In genomic region chr6:39055831-39056261, GRCm38 (mm10) we compare ENCODE assay signal across 13 mouse cellular contexts.
DNase-seq lines count a peak whose midpoint lies in the region; ATAC-seq and TF ChIP-seq lines count a peak whose summit lies in the region.
"Had no signal": no experiment of that assay in that cellular context is flagged by ENCODE, and none has a peak within 500 bp of the region (broad histone marks: within the 10 kb centered on the region; RNA-seq: fewer than 3 reads in every experiment).

No protein-coding gene starts in this region.

- no peak for TF ChIP-seq CTCF in bone marrow macrophage, adult 2 months (IDR thresholded peaks at IDR 0.05; ENCODE audit: low read depth, low read length)

- no peak for ATAC-seq in hindbrain, embryonic 16.5 days
- ATAC-seq in hindbrain, embryonic 12.5 days (ENCODE audit: low FRiP score), result no peak
- ATAC-seq in heart, embryonic 12.5 days (ENCODE audit: insufficient number of reproducible peaks, low FRiP score), result no peak
- ATAC-seq in neural tube, embryonic 15.5 days (ENCODE audit: low FRiP score), result no peak
- no peak for ATAC-seq in forebrain, embryonic 14.5 days
- ATAC-seq: forebrain, embryonic 13.5 days had no signal

- no peak overlapping the region for H3K27ac ChIP-seq in hindbrain, embryonic 16.5 days (ENCODE audit: low read depth, low read length)
- no peak overlapping the region for H3K27ac ChIP-seq in hindbrain, embryonic 12.5 days
- H3K27ac ChIP-seq in bone marrow macrophage, adult 2 months (ENCODE audit: insufficient read depth, low read depth, low read length), result peak overlapping the region; percentile 26; the same call in 1 of the 2 replicates
- no peak overlapping the region for H3K27ac ChIP-seq in heart, embryonic 12.5 days (ENCODE audit: poor library complexity, severe bottlenecking)
- peak overlapping the region; percentile 83 for H3K27ac ChIP-seq in neural tube, embryonic 15.5 days (replicated peaks)
- no peak overlapping the region for H3K27ac ChIP-seq in forebrain, embryonic 14.5 days (ENCODE audit: low read depth, low read length)
- H3K27ac ChIP-seq: forebrain, embryonic 13.5 days had no signal

- H3K4me3 ChIP-seq in hindbrain, embryonic 16.5 days (ENCODE audit: low read length), result no peak overlapping the region
- no peak overlapping the region for H3K4me3 ChIP-seq in hindbrain, embryonic 12.5 days
- peak overlapping the region; percentile 38 for H3K4me3 ChIP-seq in bone marrow macrophage, adult 2 months (ENCODE audit: insufficient read depth, low read length)
- H3K4me3 ChIP-seq in heart, embryonic 12.5 days, result no peak overlapping the region
- no peak overlapping the region for H3K4me3 ChIP-seq in neural tube, embryonic 15.5 days (replicated peaks)
- H3K4me3 ChIP-seq in forebrain, embryonic 14.5 days (ENCODE audit: low read depth, low read length), result no peak overlapping the region
- H3K4me3 ChIP-seq: forebrain, embryonic 13.5 days had no signal

- H3K4me1 ChIP-seq in hindbrain, embryonic 16.5 days (ENCODE audit: control insufficient read depth, insufficient read depth, low read depth, low read length), result peaks cover 8% of the 10 kb centered on the region
- H3K4me1 ChIP-seq in hindbrain, embryonic 12.5 days, result peaks cover 18% of the 10 kb centered on the region
- peaks cover 17% of the 10 kb centered on the region for H3K4me1 ChIP-seq in bone marrow macrophage, adult 2 months (ENCODE audit: control insufficient read depth, insufficient read depth, low read length)
- peaks cover 28% of the 10 kb centered on the region for H3K4me1 ChIP-seq in heart, embryonic 12.5 days (replicated peaks)
- H3K4me1 ChIP-seq in neural tube, embryonic 15.5 days, result peaks cover 38% of the 10 kb centered on the region
- peaks cover 6% of the 10 kb centered on the region; the same call in 1 of the 2 replicates for H3K4me1 ChIP-seq in forebrain, embryonic 14.5 days (ENCODE audit: control insufficient read depth, insufficient read depth, low read length)

- H3K9me3 ChIP-seq in hindbrain, embryonic 16.5 days (ENCODE audit: control insufficient read depth, low read length), result no peaks in the 10 kb centered on the region
- no peaks in the 10 kb centered on the region for H3K9me3 ChIP-seq in hindbrain, embryonic 12.5 days (replicated peaks)
- no peaks in the 10 kb centered on the region for H3K9me3 ChIP-seq in heart, embryonic 12.5 days (replicated peaks)
- H3K9me3 ChIP-seq in neural tube, embryonic 15.5 days (replicated peaks), result no peaks in the 10 kb centered on the region
- no peaks in the 10 kb centered on the region for H3K9me3 ChIP-seq in forebrain, embryonic 14.5 days (replicated peaks; ENCODE audit: control insufficient read depth, low read length)
- H3K9me3 ChIP-seq: forebrain, embryonic 13.5 days had no signal

- H3K4me2 ChIP-seq in hindbrain, embryonic 16.5 days (ENCODE audit: low read length), result no peak overlapping the region
- no peak overlapping the region for H3K4me2 ChIP-seq in hindbrain, embryonic 12.5 days (replicated peaks)
- H3K4me2 ChIP-seq in heart, embryonic 12.5 days, result 0 out of 2 replicates have a peak overlapping the region, but pooled peaks have one; percentile 1
- H3K4me2 ChIP-seq in neural tube, embryonic 15.5 days, result no peak overlapping the region
- H3K4me2 ChIP-seq in forebrain, embryonic 14.5 days (ENCODE audit: low read length), result no peak overlapping the region
- H3K4me2 ChIP-seq: forebrain, embryonic 13.5 days had no signal

- no peak for DNase-seq in ovary, postnatal 14 days (ENCODE audit: low spot score)
- no peak for DNase-seq in embryo, embryonic 10.5 days (ENCODE audit: low spot score)
- DNase-seq in forebrain, embryonic 14.5 days (ENCODE audit: low spot score), result no peak
- DNase-seq: adrenal gland, postnatal 14 days; kidney, adult 11 months; lung, adult 18-20 months; right cerebral cortex, postnatal 4 days had no signal

- H3K36me3 ChIP-seq in hindbrain, embryonic 16.5 days (ENCODE audit: control insufficient read depth, insufficient read depth, low read length), result no peaks in the 10 kb centered on the region
- H3K36me3 ChIP-seq in hindbrain, embryonic 12.5 days, result no peaks in the 10 kb centered on the region
- no peaks in the 10 kb centered on the region for H3K36me3 ChIP-seq in heart, embryonic 12.5 days
- H3K36me3 ChIP-seq in neural tube, embryonic 15.5 days, result no peaks in the 10 kb centered on the region
- H3K36me3 ChIP-seq in forebrain, embryonic 14.5 days (ENCODE audit: control insufficient read depth, insufficient read depth, low read length), result no peaks in the 10 kb centered on the region

- WGBS in hindbrain, embryonic 16.5 days, result 48% methylated on average over 7 of the region's 7 CpGs
- WGBS in hindbrain, embryonic 12.5 days, result 66% methylated on average over 7 of the region's 7 CpGs
- WGBS in heart, embryonic 12.5 days, result 54% methylated on average over 7 of the region's 7 CpGs
- WGBS in neural tube, embryonic 15.5 days, result 37% methylated on average over 7 of the region's 7 CpGs
- 41% methylated on average over 7 of the region's 7 CpGs for WGBS in forebrain, embryonic 14.5 days

- no peak for TF ChIP-seq POLR2A in bone marrow macrophage, adult 2 months (IDR thresholded peaks at IDR 0.05; ENCODE audit: borderline replicate concordance, low read depth, low read length)

- no peaks in the 10 kb centered on the region for H3K27me3 ChIP-seq in hindbrain, embryonic 16.5 days (replicated peaks; ENCODE audit: control insufficient read depth, insufficient read depth, low read length)
- H3K27me3 ChIP-seq in hindbrain, embryonic 12.5 days, result no peaks in the 10 kb centered on the region
- H3K27me3 ChIP-seq in heart, embryonic 12.5 days (replicated peaks), result no peaks in the 10 kb centered on the region
- no peaks in the 10 kb centered on the region for H3K27me3 ChIP-seq in neural tube, embryonic 15.5 days (replicated peaks)
- no peaks in the 10 kb centered on the region for H3K27me3 ChIP-seq in forebrain, embryonic 14.5 days (replicated peaks; ENCODE audit: control insufficient read depth, insufficient read depth, low read length)
- H3K27me3 ChIP-seq: forebrain, embryonic 13.5 days had no signal

- 0 out of 2 replicates have a peak overlapping the region, but pooled peaks have one; percentile 13 for H3K9ac ChIP-seq in hindbrain, embryonic 16.5 days (ENCODE audit: low read depth, low read length)
- H3K9ac ChIP-seq in hindbrain, embryonic 12.5 days, result no peak overlapping the region
- H3K9ac ChIP-seq in heart, embryonic 12.5 days, result no peak overlapping the region
- H3K9ac ChIP-seq in neural tube, embryonic 15.5 days (replicated peaks), result no peak overlapping the region
- no peak overlapping the region for H3K9ac ChIP-seq in forebrain, embryonic 14.5 days (ENCODE audit: low read length)
- H3K9ac ChIP-seq: forebrain, embryonic 13.5 days had no signal

Comparison
In these comparisons a context has a peak if more than half of its experiments do, and no peak if none do; other contexts are left out.
1. H3K27ac ChIP-seq: peak in bone marrow macrophage, adult 2 months (single experiment) and neural tube, embryonic 15.5 days (single experiment); none in hindbrain, embryonic 16.5 days (single experiment), hindbrain, embryonic 12.5 days (single experiment), heart, embryonic 12.5 days (single experiment) and forebrain, embryonic 14.5 days (single experiment).